Mouse (Mus musculus) fat pad, adult 2 months (tissue): Measurements from ENCODE around the gene Plekhf1.
A peak's percentile ranks its signal among the peaks of the same experiment; 100 is the strongest.

Source experiments
- DNase-seq: peaks from one replicate; pipeline ENCODE4 v3.0.0-alpha.2; 2011; ENCODE audit warnings: low read depth, low spot score; ENCODE audit errors: extremely low read depth

Plekhf1 gene

GRCm38 (mm10) chr7:38188281-38189075 is 39.3 kb downstream of the Plekhf1 start:
- DNase-seq = no peak

GRCm38 (mm10) chr7:38187796-38188195 is 40.0 kb downstream of the Plekhf1 start:
- peak; percentile 86 for DNase-seq

GRCm38 (mm10) chr7:38186861-38187260 is 41.0 kb downstream of the Plekhf1 start:
- DNase-seq = no peak

- no peak for DNase-seq
These were observed 43.0 kb downstream of the Plekhf1 start for GRCm38 (mm10) chr7:38184786-38185185.

DNA sequence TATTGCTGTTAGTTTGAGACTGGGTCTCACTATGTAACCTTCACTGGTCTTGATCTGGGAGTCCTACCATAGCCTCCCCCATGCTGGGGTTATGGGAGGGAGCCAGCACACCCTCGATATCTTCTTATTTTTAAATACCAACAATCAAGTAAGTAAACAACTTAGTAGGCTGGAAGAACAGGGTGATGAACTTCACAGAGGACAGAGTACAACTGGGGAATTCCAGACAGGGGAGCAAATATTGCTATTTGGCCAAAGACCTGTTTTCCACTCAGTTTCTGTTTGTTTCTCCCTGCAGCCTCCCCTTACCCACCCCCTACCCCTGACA is 43.4 kb downstream of the Plekhf1 start:
- no peak for DNase-seq

DNA sequence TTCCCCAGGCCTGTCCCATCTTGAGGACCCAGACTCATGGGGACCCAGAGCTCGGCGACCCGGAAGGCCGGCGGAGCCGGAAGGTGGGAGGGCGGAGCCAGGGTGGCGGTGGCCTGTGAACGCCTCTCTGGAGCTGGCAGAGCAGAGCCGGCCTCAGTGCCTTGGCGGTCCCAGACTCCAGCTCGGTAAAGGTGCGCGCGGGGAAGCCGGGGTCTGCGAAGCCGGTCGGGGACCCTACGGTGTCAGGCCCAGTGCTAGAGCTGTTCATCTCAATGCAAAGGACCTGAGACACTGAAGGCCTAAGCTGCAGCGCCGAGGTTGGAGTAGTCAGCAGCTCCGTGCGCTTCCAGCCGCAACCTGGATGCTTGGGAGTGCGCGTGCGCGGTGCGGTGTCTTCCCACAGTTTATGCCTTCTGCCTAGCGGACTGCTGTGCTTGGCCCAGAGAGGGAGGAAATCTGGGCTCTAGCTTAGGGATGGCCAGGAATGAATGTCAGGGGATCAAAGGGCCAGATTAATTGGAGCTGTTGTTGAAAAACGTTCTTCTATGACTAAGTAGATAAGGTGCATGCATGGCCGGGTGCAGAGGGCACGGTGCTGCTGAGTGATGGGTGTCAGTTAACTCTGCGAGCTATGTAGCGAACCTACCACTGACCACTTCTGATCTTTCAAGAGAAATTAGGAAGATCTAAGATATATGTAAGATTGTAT is 44.0 kb downstream of the Plekhf1 start:
- DNase-seq = no peak

GRCm38 (mm10) chr7:38182962-38183687 is 44.7 kb downstream of the Plekhf1 start, which contains the start of gene 1600014C10Rik:
Gene 1600014C10Rik (plus strand): TSS chr7:38183217.
- no peak for DNase-seq

DNA sequence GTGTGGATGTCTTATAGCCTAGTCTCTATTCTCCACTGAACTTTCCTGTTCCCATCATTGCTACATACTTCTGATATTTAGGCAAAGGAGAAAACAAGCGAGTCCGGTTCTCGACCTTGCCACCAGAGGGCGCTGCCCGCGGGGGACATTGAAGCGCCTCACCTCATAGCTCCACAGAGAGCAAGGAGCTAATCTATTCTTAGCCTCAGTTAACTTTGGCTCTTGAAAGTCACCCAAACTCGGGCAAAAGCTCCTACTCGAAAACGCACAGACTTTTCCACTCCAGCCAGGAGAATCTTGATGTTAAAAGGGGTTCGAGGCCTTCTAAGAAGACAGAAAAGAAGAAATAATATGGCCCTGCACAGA is 45.2 kb downstream of the Plekhf1 start:
- DNase-seq = no peak

DNA sequence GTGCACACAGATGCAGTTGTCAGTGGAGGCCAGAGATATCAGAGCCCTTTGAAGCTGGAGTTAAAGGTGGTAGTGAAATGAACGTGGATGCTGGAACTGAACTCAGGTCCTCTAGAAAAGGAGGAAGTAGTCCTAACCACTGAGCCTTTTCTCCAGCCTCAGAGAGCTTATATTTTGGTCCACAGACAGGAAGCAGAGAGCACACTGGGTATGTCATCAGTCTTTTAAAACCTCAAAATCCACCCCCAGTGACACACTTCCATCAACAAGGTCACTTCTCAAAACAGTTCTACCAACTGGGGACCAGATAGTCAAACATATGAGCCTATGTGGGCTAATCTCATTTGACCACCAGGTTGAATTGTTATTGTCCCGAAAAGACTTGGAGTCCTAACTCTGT is 46.5 kb downstream of the Plekhf1 start:
- no peak for DNase-seq

DNA sequence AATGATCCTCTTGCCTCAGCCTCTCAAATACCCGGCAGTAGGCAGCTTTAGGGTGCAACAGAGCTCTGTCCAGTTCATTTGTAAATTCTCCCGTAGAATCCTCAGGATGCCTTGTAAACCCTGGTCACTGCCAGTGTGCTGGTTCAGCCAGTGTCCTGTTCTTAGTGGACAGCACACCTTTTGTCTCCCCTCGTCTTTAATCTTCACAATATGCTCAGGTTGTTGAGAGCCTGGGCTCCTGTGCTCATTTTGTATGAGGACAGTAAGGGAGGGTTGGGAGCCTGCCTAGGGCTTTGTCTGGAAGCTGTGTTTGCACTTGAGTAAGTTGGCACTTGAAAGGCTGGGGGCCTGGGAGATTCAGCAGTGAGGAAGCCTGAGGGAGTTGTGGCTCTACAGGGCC is 47.9 kb downstream of the Plekhf1 start:
- no peak for DNase-seq

- no peak for DNase-seq
These were observed 51.8 kb downstream of the Plekhf1 start for GRCm38 (mm10) chr7:38176056-38176455.

- DNase-seq = no peak
These were observed 53.3 kb downstream of the Plekhf1 start for GRCm38 (mm10) chr7:38174321-38175148.

DNA sequence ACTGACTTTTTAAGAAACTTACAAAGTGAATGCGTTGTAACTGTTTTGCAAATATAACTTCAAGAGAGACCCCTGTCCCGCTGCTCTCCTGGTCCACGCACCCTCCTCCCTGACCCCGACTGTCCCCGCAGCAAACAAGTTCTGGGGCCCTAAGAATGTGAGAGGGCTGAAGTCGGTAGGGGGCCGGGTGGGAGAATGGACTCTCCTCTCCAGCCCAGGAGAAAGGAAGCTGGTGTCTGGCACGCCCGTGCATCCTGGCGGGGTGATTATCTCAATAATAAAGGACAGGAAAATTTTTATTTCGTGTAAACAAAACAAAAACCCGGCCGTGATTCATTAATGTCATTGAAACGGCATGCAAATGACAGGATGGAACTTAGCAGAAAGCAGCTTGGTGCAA is 53.9 kb downstream of the Plekhf1 start:
- DNase-seq = no peak

DNA sequence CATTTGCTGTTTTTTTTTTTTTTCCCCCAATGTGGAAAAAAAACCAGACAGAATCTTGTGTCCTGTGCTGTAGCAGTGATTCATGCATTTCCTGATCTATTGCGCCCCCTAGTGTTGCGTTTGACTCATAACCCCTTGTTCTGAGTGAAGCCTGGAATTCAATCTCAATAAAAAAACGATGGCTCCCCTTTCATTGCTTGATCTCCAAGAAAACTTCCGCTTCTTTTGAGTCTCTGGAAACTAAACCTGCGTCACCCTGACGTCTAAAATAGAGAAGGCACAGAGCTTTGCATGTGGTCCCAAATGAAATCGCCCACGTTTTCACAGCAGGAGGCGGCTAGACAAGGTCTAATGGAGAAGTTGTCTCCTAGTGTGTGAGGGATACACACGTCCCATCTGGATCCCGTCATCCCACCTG is 60.1 kb downstream of the Plekhf1 start:
- DNase-seq = no peak
